Mouse (Mus musculus): ENCODE measurements around the gene Rac1. TPM values are rescaled to one million over a fixed set of nuclear protein-coding genes. Genes with fewer than 3 reads are reported as not detected.

Rac1 gene
- polyA plus RNA-seq, 1 experiment: 503 TPM

- DNase-seq (ENCODE audit: extremely low spot score in 1 of 2, low spot score in 1 of 2): no peak
Observed at GRCm38 (mm10) chr5:143497451-143497850, 30.4 kb downstream of the Rac1 start.

- DNase-seq (ENCODE audit: extremely low spot score in 1 of 2, low spot score in 1 of 2): no peak
Observed at GRCm38 (mm10) chr5:143495708-143496107, 32.1 kb downstream of the Rac1 start.

- DNase-seq (ENCODE audit: extremely low spot score in 1 of 2, low spot score in 1 of 2): no peak
Observed at GRCm38 (mm10) chr5:143493163-143493562, 34.7 kb downstream of the Rac1 start.

GRCm38 (mm10) chr5:143491736-143492135 lies 36.1 kb downstream of the Rac1 start:
- DNase-seq (ENCODE audit: extremely low spot score in 1 of 2, low spot score in 1 of 2): no peak

GRCm38 (mm10) chr5:143489749-143490342 lies 38.0 kb downstream of the Rac1 start:
- no peak for DNase-seq (ENCODE audit: extremely low spot score in 1 of 2, low spot score in 1 of 2)

- DNase-seq (ENCODE audit: extremely low spot score in 1 of 2, low spot score in 1 of 2): no peak
Observed at GRCm38 (mm10) chr5:143487998-143488397, 39.8 kb downstream of the Rac1 start.

- no peak for DNase-seq (ENCODE audit: extremely low spot score in 1 of 2, low spot score in 1 of 2)
Observed at GRCm38 (mm10) chr5:143487193-143487592, 40.6 kb downstream of the Rac1 start.

- no peak for DNase-seq (ENCODE audit: extremely low spot score in 1 of 2, low spot score in 1 of 2)
Observed at GRCm38 (mm10) chr5:143484955-143485354, 42.9 kb downstream of the Rac1 start.

GRCm38 (mm10) chr5:143477901-143478300 lies 49.9 kb downstream of the Rac1 start:
- DNase-seq (ENCODE audit: extremely low spot score in 1 of 2, low spot score in 1 of 2): no peak

GRCm38 (mm10) chr5:143476013-143476412 lies 51.8 kb downstream of the Rac1 start:
- no peak for DNase-seq (ENCODE audit: extremely low spot score in 1 of 2, low spot score in 1 of 2)

- peak; percentile 44 to 55 for DNase-seq (ENCODE audit: extremely low spot score in 1 of 2, low spot score in 1 of 2)
Observed at GRCm38 (mm10) chr5:143475153-143475844, 52.5 kb downstream of the Rac1 start.

GRCm38 (mm10) chr5:143471953-143472618 lies 55.8 kb downstream of the Rac1 start:
- peak; percentile 80 to 85 for DNase-seq (ENCODE audit: extremely low spot score in 1 of 2, low spot score in 1 of 2)

GRCm38 (mm10) chr5:143471165-143471546 lies 56.7 kb downstream of the Rac1 start:
- DNase-seq (ENCODE audit: extremely low spot score in 1 of 2, low spot score in 1 of 2): no peak

GRCm38 (mm10) chr5:143470421-143471164 lies 57.2 kb downstream of the Rac1 start:
- DNase-seq (ENCODE audit: extremely low spot score in 1 of 2, low spot score in 1 of 2): peak in 1 of 2 experiments; percentile 66

- DNase-seq (ENCODE audit: extremely low spot score in 1 of 2, low spot score in 1 of 2): no peak
Observed at GRCm38 (mm10) chr5:143469628-143470027, 58.2 kb downstream of the Rac1 start.

GRCm38 (mm10) chr5:143467931-143468330 lies 59.9 kb downstream of the Rac1 start:
- DNase-seq (ENCODE audit: extremely low spot score in 1 of 2, low spot score in 1 of 2): no peak

- DNase-seq (ENCODE audit: extremely low spot score in 1 of 2, low spot score in 1 of 2): no peak
Observed at GRCm38 (mm10) chr5:143466891-143467669, 60.8 kb downstream of the Rac1 start.

GRCm38 (mm10) chr5:143465156-143466085 lies 62.4 kb downstream of the Rac1 start:
- DNase-seq (ENCODE audit: extremely low spot score in 1 of 2, low spot score in 1 of 2): no peak

GRCm38 (mm10) chr5:143464757-143465118 lies 63.1 kb downstream of the Rac1 start:
- no peak for DNase-seq (ENCODE audit: extremely low spot score in 1 of 2, low spot score in 1 of 2)

Data from frontal cortex, adult 2 months (tissue).